Mouse (Mus musculus) spleen, postnatal 0 days (tissue): ENCODE results near the gene H2-M10.1. TPM values are rescaled to one million over a fixed set of nuclear protein-coding genes. Genes with fewer than 3 reads are reported as not detected.

Source experiments
- polyA plus RNA-seq: library from polyadenylated mRNA; unstranded; fragments of >200 nt; fragmentation: Nextera tagmentation; extraction: Ambion mirVana; gene quantifications from 2 replicates; pipeline ENCODE4 v1.2.1, GENCODE M21; 2015

H2-M10.1 gene
- polyA plus RNA-seq: not detected in 2 replicates

GRCm38 (mm10) chr17:36326055-36326454 is at the start of gene H2-M10.1:
Gene H2-M10.1, minus strand, starts transcription at chr17:36326155.

GRCm38 (mm10) chr17:36368317-36368716 is 42.4 kb upstream of the H2-M10.1 start, which contains the start of gene H2-M10.3:
Gene H2-M10.3, minus strand, starts transcription at chr17:36368417.

GRCm38 (mm10) chr17:36286390-36286789 is 39.6 kb downstream of the H2-M10.1 start, which contains the start of gene H2-M10.2:
Gene H2-M10.2, minus strand, starts transcription at chr17:36286490.

Other genes starting within 250 kb of the H2-M10.1 start
- gene Gm19684, start 204.5 kb downstream of the H2-M10.1 start, polyA plus RNA-seq: not detected in 2 replicates
- not detected in 2 replicates for gene Gm7030, start 196.7 kb downstream of the H2-M10.1 start, polyA plus RNA-seq
- not detected in 2 replicates for gene Gm8909, start 157.6 kb downstream of the H2-M10.1 start, polyA plus RNA-seq
- not detected in 2 replicates for gene H2-T3, start 135.9 kb downstream of the H2-M10.1 start, polyA plus RNA-seq
- gene Rpp21, start 68.1 kb downstream of the H2-M10.1 start, polyA plus RNA-seq: 86.7 and 86.8 TPM in 2 replicates
- 6.4 and 7.8 TPM in 2 replicates for gene Trim39, start 53.9 kb downstream of the H2-M10.1 start, polyA plus RNA-seq
- gene H2-M10.2, start 39.7 kb downstream of the H2-M10.1 start, polyA plus RNA-seq: not detected in 2 replicates
- gene H2-M10.3, start 42.3 kb upstream of the H2-M10.1 start, polyA plus RNA-seq: not detected in 2 replicates
- not detected in 2 replicates for gene H2-M10.4, start 136.2 kb upstream of the H2-M10.1 start, polyA plus RNA-seq
- not detected in 2 replicates for gene H2-M11, start 220.9 kb upstream of the H2-M10.1 start, polyA plus RNA-seq